Mouse (Mus musculus) cerebellum, adult 2 months (tissue): Measurements from ENCODE around the gene Bhlhe40.

Experiments
- CTCF ChIP-seq: fragments of 200-500 bp; IDR thresholded peaks from 2 replicates; pipeline ENCODE4 v1.5.1; 2011; ENCODE audit warnings: low read depth, mild to moderate bottlenecking, control low read depth, low read length, moderate library complexity, borderline replicate concordance; ENCODE audit not compliant: insufficient read depth
- POLR2A ChIP-seq: fragments of 200-500 bp; IDR thresholded peaks from 2 replicates; pipeline ENCODE4 v1.6.1; 2011; ENCODE audit warnings: low read length, control low read depth, borderline replicate concordance; ENCODE audit not compliant: insufficient read depth

DNA sequence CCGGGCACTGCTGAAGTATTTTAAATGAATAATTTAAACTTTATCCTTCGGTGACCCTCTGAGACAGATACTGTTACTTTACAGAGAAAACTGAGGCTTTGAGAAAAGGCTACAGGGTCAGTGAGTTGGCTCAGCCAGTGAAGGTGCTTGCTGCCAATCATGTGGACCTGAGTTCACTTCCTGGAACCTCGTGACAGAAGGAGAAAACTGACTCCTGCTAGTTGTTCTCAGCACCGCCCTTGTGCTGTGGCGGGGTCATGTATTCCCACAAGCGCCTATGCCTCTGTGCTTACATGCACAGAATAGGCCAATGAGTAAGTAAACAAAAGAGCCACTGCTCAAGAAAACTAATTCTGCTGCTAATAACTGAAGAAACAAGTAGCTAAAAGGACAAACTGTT, 17.4 kb upstream of the Bhlhe40 start:
- no peak for TF ChIP-seq CTCF
- no peak for TF ChIP-seq POLR2A
